Mouse (Mus musculus): ENCODE results near the gene Abhd6.
"Not testable (repeated sequence)": the region's sequence is repeated elsewhere in the genome, so short reads cannot be mapped to it uniquely, and the experiment has no call there.

The Abhd6 gene

DNA sequence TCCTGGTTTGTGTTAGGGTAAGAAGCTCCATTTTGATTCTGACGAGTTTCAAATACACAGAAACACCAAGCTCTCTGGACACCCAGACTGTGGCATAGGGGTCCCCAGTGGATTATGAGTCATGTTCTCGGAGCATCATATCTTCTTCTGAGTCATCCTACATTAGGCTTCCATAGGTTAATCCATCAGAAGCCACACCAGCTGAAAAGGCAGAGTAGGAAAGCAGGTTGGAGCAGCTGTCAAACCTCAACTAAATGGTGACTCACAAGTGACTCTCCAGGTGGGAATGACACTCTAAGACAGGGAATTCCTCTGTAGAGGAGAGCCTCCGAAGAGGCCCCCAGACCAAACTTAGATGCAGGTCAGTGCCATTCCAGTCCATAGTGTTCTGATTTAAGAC, 3.7 kb upstream of the Abhd6 start:
- DNase-seq (ENCODE audit: low spot score in 2 of 2), result no peak

- no peak for DNase-seq (ENCODE audit: low spot score in 2 of 2)
Measured at GRCm38 (mm10) chr14:7999435-7999834, 3.3 kb upstream of the Abhd6 start.

GRCm38 (mm10) chr14:8000247-8000646, 2.5 kb upstream of the Abhd6 start:
- DNase-seq (ENCODE audit: low spot score in 2 of 2), result no peak

- DNase-seq (ENCODE audit: low spot score in 2 of 2), result peak; percentile 44 to 61
Measured at GRCm38 (mm10) chr14:8000831-8001685, 1.6 kb upstream of the Abhd6 start.

DNA sequence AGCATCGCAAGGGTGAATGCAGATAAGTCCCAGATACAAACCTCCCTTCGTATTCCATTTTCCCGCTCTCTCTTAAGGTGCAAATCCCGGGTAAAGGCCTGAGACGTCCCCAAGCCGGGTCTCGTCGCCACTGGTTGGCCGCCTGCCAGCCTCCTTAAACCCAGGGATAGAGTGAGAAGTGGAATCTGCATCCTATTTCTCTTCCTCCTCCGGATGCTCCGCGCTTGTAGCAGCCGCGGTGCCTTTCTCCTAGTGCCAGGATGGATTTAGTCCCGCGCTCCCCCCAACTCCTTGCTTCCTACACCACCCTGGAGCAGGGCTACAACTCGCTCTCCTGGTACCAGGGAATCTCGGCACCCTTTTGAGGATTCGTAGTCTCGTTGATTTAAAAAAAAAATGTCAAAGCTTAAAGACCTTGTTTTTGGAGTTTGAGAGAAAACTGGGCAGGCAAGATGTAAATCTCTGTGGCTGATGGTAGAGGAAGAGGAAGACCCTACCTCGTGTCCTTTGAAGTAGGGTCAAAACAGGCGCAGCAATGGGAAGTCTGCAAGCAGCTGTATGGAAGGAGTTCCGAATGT, 480 bp downstream of the Abhd6 start:
- DNase-seq (ENCODE audit: low spot score in 2 of 2), result peak in 1 of 2 experiments; percentile 62

DNA sequence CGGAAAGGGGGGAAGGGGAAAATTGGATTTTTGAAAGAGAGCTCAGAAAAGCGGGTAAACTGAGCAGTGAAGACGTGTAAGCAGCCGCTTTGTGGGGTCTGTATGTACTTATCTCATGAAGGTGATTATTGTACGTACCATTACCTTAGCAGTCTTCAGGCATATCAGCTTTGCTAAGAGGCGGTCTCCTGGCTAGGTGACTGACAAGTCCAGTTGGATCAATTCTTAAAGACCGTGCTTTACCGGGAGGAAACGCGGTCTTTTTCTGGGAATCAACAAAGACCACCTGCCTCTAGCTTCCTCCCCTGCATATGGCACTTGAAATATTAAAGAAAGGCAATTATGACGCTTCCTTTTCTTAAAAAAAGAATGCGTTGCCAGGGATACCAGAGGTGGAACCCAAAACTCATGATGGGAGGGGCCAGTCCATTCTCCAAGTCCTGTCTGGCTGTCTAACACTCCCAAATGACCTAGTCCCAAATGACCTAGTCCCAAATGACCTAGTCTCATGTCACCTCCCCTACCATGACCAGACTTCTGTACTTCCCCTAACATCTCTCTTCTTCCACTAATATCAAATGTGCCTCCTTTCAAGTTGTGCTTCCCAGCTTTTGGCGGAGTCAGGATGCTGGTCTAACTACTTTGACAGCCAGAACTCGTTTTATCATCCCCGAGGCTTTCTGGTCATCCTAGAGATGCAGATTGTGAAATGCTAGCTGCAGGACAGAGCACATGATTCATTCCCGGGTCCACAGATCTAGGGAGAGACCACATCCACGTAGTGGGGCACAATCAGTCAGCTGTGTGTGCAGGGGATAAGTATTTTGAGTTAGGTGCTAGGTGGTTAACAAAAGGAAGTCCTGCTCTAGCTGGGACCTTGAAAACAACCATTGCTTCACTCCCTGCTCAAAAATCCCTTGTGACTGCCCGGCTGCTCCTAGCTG, 1.3 kb downstream of the Abhd6 start:
- DNase-seq (ENCODE audit: low spot score in 2 of 2), result no peak

DNA sequence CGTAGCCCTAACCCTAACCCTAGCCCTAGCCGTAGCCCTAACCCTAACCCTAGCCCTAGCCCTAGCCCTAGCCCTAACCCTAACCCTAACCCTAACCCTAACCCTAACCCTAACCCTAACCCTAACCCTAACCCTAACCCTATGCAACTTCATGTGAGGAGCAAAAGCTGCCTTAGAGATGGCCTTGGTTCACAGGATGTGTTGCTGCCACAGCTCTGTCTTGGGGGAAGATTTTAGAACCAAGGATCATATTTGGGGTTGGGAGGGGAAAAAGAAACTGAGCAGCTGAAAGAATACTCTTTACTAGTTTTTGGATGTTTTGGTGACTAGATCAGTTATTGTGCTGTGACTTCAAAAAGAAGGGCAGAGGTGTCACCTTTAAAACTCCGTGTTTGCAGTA, 3.4 kb downstream of the Abhd6 start:
- DNase-seq (ENCODE audit: low spot score in 2 of 2), result not testable (repeated sequence)

DNA sequence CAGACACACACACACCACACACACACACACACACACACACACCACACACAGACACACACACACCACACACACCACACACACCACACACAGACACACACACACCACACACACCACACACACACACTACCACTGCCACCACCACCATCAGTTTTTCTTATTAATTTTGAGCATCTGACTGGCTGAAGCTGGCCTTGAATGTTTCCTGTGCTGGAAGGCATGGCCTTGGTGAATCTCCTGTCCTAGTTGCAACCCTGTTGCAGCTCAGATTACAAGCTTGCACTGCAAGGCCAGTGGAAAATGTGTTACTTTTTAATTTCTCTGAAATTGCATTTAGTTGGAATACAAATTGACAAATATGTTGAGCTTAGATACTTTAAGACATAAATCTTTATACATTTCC, 4.4 kb downstream of the Abhd6 start:
- DNase-seq (ENCODE audit: low spot score in 2 of 2), result no peak

DNA sequence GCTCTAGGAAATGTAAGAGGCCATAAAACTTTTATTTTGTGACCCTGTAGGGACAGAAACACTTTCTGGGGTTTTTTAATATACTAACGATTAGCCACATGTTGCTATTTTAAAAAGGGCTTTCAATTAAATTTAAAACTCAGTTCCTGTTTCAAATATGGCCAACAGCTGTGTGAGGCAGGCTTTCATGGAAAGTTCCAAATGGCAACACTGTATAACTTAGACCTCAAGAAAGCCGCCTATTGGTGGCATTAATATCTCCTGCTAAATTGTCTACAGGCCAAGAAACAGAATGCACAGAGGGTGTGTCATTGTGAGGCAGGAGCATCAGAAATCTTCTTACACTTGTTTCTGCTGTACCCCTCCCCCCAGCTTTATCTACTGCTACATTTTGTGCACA, 4.8 kb downstream of the Abhd6 start:
- no peak for DNase-seq (ENCODE audit: low spot score in 2 of 2)

DNA sequence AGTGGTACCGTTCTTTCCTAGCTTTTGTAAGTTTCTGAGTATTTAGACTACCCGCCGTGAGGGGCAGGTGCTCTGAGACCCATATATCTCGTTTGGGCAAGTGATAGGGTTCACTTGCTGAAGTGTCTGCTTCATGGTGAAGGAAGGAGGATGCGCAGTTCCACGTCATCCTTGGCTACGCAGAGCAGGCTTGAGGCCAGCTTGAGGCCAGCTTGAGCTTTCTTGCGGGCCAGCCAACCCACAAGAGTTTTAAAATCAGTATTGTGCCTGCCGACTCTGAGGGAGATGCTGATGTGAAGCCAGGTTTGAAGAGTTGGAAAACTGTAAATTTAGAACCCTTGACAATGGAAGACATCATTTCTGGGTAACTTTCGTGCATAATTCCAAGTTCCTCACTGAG, 5.2 kb downstream of the Abhd6 start:
- DNase-seq (ENCODE audit: low spot score in 2 of 2), result no peak

GRCm38 (mm10) chr14:8011297-8011696, 8.6 kb downstream of the Abhd6 start:
- no peak for DNase-seq (ENCODE audit: low spot score in 2 of 2)

- no peak for DNase-seq (ENCODE audit: low spot score in 2 of 2)
Measured at GRCm38 (mm10) chr14:8011938-8012337, 9.2 kb downstream of the Abhd6 start.

- DNase-seq (ENCODE audit: low spot score in 2 of 2), result no peak
Measured at GRCm38 (mm10) chr14:8015756-8016155, 13.1 kb downstream of the Abhd6 start.

DNA sequence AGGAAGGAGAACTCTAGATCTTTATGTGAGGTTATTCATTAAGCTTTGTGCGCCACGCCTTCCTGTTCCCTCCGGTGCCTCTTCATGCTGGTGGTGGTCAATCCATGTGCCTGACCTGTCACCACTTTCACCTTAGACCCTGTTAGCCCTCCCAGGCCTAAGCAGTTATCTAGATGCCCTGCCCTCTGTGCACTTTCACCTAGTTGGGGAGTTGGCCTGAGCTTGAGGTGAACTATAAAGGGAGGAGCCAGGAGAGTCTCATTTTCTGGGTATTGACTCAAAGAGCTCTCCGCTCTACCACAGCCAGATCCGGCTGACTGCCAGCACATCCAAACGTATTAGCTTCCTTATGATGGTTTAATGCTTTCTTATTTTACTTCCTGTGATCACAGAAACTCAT, 13.6 kb downstream of the Abhd6 start:
- DNase-seq (ENCODE audit: low spot score in 2 of 2), result no peak

- DNase-seq (ENCODE audit: low spot score in 2 of 2), result no peak
Measured at GRCm38 (mm10) chr14:8016951-8017350, 14.2 kb downstream of the Abhd6 start.

GRCm38 (mm10) chr14:8020011-8020410, 17.3 kb downstream of the Abhd6 start:
- no peak for DNase-seq (ENCODE audit: low spot score in 2 of 2)

GRCm38 (mm10) chr14:8020546-8020945, 17.8 kb downstream of the Abhd6 start:
- no peak for DNase-seq (ENCODE audit: low spot score in 2 of 2)

DNA sequence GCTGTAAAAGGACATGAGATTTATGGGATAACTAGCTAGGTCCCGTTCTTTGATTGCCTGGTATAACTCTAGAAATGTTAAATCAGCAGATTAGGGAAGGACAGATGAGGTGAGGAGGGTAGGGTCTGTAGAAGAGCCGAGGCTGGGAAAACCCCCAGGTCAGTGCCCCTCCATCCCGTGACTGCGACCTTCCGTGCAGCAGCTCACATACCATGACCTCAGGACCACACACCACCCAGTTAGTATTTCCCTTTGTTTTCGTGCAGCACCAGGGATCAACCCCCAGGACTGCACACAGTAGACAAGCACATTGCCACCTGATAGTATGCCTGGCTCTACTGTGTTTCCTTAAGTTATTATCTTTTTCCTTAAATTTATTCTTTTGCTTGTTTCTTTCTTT, 21.8 kb downstream of the Abhd6 start:
- no peak for DNase-seq (ENCODE audit: low spot score in 2 of 2)

DNA sequence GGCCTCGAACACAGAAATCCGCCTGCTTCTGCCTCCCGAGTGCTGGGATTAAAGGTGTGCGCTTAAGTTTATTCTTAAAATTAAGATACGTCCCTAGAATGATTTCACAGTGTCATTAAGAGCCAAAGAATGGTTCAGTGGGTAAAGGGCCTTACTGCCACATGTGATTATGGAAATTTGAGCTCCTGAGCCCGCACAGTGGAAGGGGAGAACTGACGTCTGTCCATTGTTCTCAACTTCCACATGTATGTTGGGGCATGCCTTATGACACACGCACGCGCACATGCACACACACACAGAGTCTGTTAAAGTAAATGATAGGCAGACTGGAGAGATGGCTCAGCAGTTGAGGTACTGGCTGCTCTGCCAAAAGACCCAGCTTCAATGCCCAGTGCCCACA, 22.2 kb downstream of the Abhd6 start:
- no peak for DNase-seq (ENCODE audit: low spot score in 2 of 2)

- no peak for DNase-seq (ENCODE audit: low spot score in 2 of 2)
Measured at GRCm38 (mm10) chr14:8026769-8027531, 24.2 kb downstream of the Abhd6 start.

GRCm38 (mm10) chr14:8028086-8028485, 25.4 kb downstream of the Abhd6 start:
- DNase-seq (ENCODE audit: low spot score in 2 of 2), result no peak

DNA sequence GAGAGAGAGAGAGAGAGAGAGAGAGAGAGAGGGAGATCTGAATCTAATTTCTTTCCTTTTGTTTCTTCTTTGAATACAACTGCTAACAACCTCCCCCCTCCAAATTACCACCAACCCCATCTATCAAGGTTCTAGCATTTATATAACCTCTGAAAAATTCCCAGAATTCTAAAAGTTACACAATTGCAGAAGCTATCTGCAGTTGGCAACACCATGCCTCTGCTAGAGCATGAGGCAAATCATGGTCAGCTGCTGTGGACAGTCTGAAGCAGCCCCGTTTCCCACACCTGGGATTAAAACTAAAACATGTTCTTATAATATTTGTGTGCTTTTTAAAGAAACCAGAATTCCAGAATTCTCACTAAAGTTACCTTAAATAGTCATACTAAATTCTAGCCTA, 27.1 kb downstream of the Abhd6 start:
- DNase-seq (ENCODE audit: low spot score in 2 of 2), result no peak
